Mouse (Mus musculus): ENCODE measurements around the gene Slc25a22. TPM values are rescaled to one million over a fixed set of nuclear protein-coding genes. Genes with fewer than 3 reads are reported as not detected.
A peak's percentile ranks its signal among the peaks of the same experiment; 100 is the strongest.
"Not testable (repeated sequence)": the region's sequence is repeated elsewhere in the genome, so short reads cannot be mapped to it uniquely, and the experiment has no call there.

Gene Slc25a22
- polyA plus RNA-seq, 1 experiment from 2014 or later = 14.1 TPM

- 64% methylated on average over 8 of the region's 8 CpGs for WGBS
- Histone ChIP-seq H3K9me3 (replicated peaks) (no peaks in the 10 kb centered on the region), H3K27me3 (no peaks in the 10 kb centered on the region), H3K27ac (no peak overlapping the region), H3K4me1 (replicated peaks) (peaks cover 8% of the 10 kb centered on the region), H3K9ac (no peak overlapping the region), H3K4me2 (no peak overlapping the region), H3K36me3 (no peaks in the 10 kb centered on the region), H3K4me3 (no peak overlapping the region)
- no peak for ATAC-seq (replicated peaks; ENCODE audit: insufficient number of reproducible peaks, insufficient read depth, low FRiP score, low read depth)
Measured at GRCm38 (mm10) chr7:141417731-141418681, 19.7 kb downstream of the Slc25a22 start.

- H3K4me1 ChIP-seq (replicated peaks) = peaks cover 11% of the 10 kb centered on the region
Measured at GRCm38 (mm10) chr7:141416144-141416841, 21.4 kb downstream of the Slc25a22 start.

GRCm38 (mm10) chr7:141413809-141414584 lies 23.7 kb downstream of the Slc25a22 start, which contains the start of gene Gatd1:
Gene Gatd1, minus strand, starts transcription at chr7:141414136.
- peak within 1 kb of the TSS; percentile 87 for H3K27ac ChIP-seq
- peaks cover 13% of the 10 kb centered on the region for H3K4me1 ChIP-seq (replicated peaks)
- peak within 1 kb of the TSS; percentile 77 for H3K4me2 ChIP-seq
- ATAC-seq (replicated peaks; ENCODE audit: insufficient number of reproducible peaks, insufficient read depth, low FRiP score, low read depth) = peak; percentile 93
- H3K9ac ChIP-seq = peak within 1 kb of the TSS; percentile 84
- peak within 1 kb of the TSS; percentile 87 for H3K4me3 ChIP-seq
- H3K27me3 ChIP-seq = no peaks in the 10 kb centered on the region
- H3K9me3 ChIP-seq (replicated peaks) = no peaks in the 10 kb centered on the region
- under 1% methylated on average over 50 of the region's 56 CpGs for WGBS
- no peaks in the 10 kb centered on the region for H3K36me3 ChIP-seq

More at GRCm38 (mm10) chr7:141416144-141416841, 21.4 kb downstream of the Slc25a22 start:
- WGBS = 78% methylated on average over 6 of the region's 6 CpGs
- Histone ChIP-seq H3K36me3 (no peaks in the 10 kb centered on the region), H3K27me3 (no peaks in the 10 kb centered on the region), H3K9me3 (replicated peaks) (no peaks in the 10 kb centered on the region), H3K27ac (no peak overlapping the region), H3K9ac (no peak overlapping the region), H3K4me3 (no peak overlapping the region), H3K4me2 (no peak overlapping the region)
- no peak for ATAC-seq (replicated peaks; ENCODE audit: insufficient number of reproducible peaks, insufficient read depth, low FRiP score, low read depth)

GRCm38 (mm10) chr7:141413331-141413730 lies 24.4 kb downstream of the Slc25a22 start:
- Histone ChIP-seq H3K4me3 (peak overlapping the region; percentile 87), H3K27me3 (no peaks in the 10 kb centered on the region), H3K36me3 (no peaks in the 10 kb centered on the region), H3K27ac (peak overlapping the region; percentile 87), H3K4me2 (peak overlapping the region; percentile 77), H3K9ac (peak overlapping the region; percentile 84), H3K4me1 (replicated peaks) (peaks cover 14% of the 10 kb centered on the region), H3K9me3 (replicated peaks) (no peaks in the 10 kb centered on the region)
- ATAC-seq (replicated peaks; ENCODE audit: insufficient number of reproducible peaks, insufficient read depth, low FRiP score, low read depth) = 0 out of 2 replicates have a peak, but pooled peaks have one; percentile 1
- WGBS = 3% methylated on average over 16 of the region's 16 CpGs

GRCm38 (mm10) chr7:141411667-141412066 lies 26.0 kb downstream of the Slc25a22 start:
- Histone ChIP-seq H3K4me3 (no peak overlapping the region), H3K9ac (no peak overlapping the region), H3K36me3 (peaks cover 8% of the 10 kb centered on the region; the same call in 1 of the 2 replicates), H3K4me1 (replicated peaks) (peaks cover 14% of the 10 kb centered on the region), H3K4me2 (no peak overlapping the region), H3K27ac (no peak overlapping the region), H3K27me3 (no peaks in the 10 kb centered on the region), H3K9me3 (replicated peaks) (no peaks in the 10 kb centered on the region)
- no peak for ATAC-seq (replicated peaks; ENCODE audit: insufficient number of reproducible peaks, insufficient read depth, low FRiP score, low read depth)
- 75% methylated on average over 1 of the region's 1 CpGs for whole genome bisulfite sequencing

GRCm38 (mm10) chr7:141410631-141411030 lies 27.1 kb downstream of the Slc25a22 start:
- no peak for ATAC-seq (replicated peaks; ENCODE audit: insufficient number of reproducible peaks, insufficient read depth, low FRiP score, low read depth)
- no peak overlapping the region for H3K4me3 ChIP-seq
- no peak overlapping the region for H3K9ac ChIP-seq
- H3K27ac ChIP-seq = no peak overlapping the region
- H3K4me2 ChIP-seq = no peak overlapping the region
- no peaks in the 10 kb centered on the region for H3K9me3 ChIP-seq (replicated peaks)
- peaks cover 8% of the 10 kb centered on the region; the same call in 1 of the 2 replicates for H3K36me3 ChIP-seq
- H3K4me1 ChIP-seq (replicated peaks) = peaks cover 14% of the 10 kb centered on the region
- WGBS = 88% methylated on average over 8 of the region's 8 CpGs
- H3K27me3 ChIP-seq = no peaks in the 10 kb centered on the region

GRCm38 (mm10) chr7:141408833-141409232 lies 28.9 kb downstream of the Slc25a22 start:
- Histone ChIP-seq H3K27me3 (no peaks in the 10 kb centered on the region), H3K9ac (no peak overlapping the region), H3K4me3 (no peak overlapping the region), H3K4me1 (replicated peaks) (peaks cover 10% of the 10 kb centered on the region), H3K36me3 (peaks cover 8% of the 10 kb centered on the region; the same call in 1 of the 2 replicates), H3K9me3 (replicated peaks) (no peaks in the 10 kb centered on the region), H3K4me2 (no peak overlapping the region), H3K27ac (no peak overlapping the region)
- WGBS = 14% methylated on average over 11 of the region's 11 CpGs
- peak; percentile 79 for ATAC-seq (replicated peaks; ENCODE audit: insufficient number of reproducible peaks, insufficient read depth, low FRiP score, low read depth)

GRCm38 (mm10) chr7:141407670-141408069 lies 30.0 kb downstream of the Slc25a22 start:
- peaks cover 11% of the 10 kb centered on the region for H3K36me3 ChIP-seq
- not testable (repeated sequence) for H3K9me3 ChIP-seq (replicated peaks); H3K27ac ChIP-seq; H3K4me1 ChIP-seq (replicated peaks); H3K4me2 ChIP-seq; ATAC-seq (replicated peaks; ENCODE audit: insufficient number of reproducible peaks, insufficient read depth, low FRiP score, low read depth); H3K27me3 ChIP-seq; H3K4me3 ChIP-seq; H3K9ac ChIP-seq
- WGBS = 94% methylated on average over 7 of the region's 7 CpGs

- no peaks in the 10 kb centered on the region for H3K9me3 ChIP-seq (replicated peaks)
- no peak overlapping the region for H3K4me3 ChIP-seq
- H3K36me3 ChIP-seq = peaks cover 30% of the 10 kb centered on the region
- H3K4me1 ChIP-seq (replicated peaks) = peaks cover 3% of the 10 kb centered on the region
- H3K27ac ChIP-seq = no peak overlapping the region
- no peaks in the 10 kb centered on the region for H3K27me3 ChIP-seq
- no peak for ATAC-seq (replicated peaks; ENCODE audit: insufficient number of reproducible peaks, insufficient read depth, low FRiP score, low read depth)
- WGBS = 72% methylated on average over 4 of the region's 4 CpGs
- no peak overlapping the region for H3K9ac ChIP-seq
- no peak overlapping the region for H3K4me2 ChIP-seq
Measured at GRCm38 (mm10) chr7:141405466-141405865, 32.2 kb downstream of the Slc25a22 start.

GRCm38 (mm10) chr7:141403305-141403704 lies 34.4 kb downstream of the Slc25a22 start:
- H3K4me3 ChIP-seq = no peak overlapping the region
- no peaks in the 10 kb centered on the region for H3K4me1 ChIP-seq (replicated peaks)
- 46% methylated on average over 5 of the region's 5 CpGs for WGBS
- no peak overlapping the region for H3K9ac ChIP-seq
- no peak overlapping the region for H3K27ac ChIP-seq
- H3K36me3 ChIP-seq = peaks cover 49% of the 10 kb centered on the region
- 0 out of 2 replicates have a peak, but pooled peaks have one; percentile 51 for ATAC-seq (replicated peaks; ENCODE audit: insufficient number of reproducible peaks, insufficient read depth, low FRiP score, low read depth)
- no peak overlapping the region for H3K4me2 ChIP-seq
- H3K27me3 ChIP-seq = no peaks in the 10 kb centered on the region
- H3K9me3 ChIP-seq (replicated peaks) = no peaks in the 10 kb centered on the region
